Mouse (Mus musculus) heart, postnatal 25 days (tissue): ENCODE data around the gene Itm2b. TPM values are rescaled to one million over a fixed set of nuclear protein-coding genes. Genes with fewer than 3 reads are reported as not detected.
A peak's percentile ranks its signal among the peaks of the same experiment; 100 is the strongest.

Source experiments
- DNase-seq: peaks from one replicate; pipeline ENCODE4 v3.0.0; 2022; ENCODE audit warnings: low spot score
- intact Hi-C: fragments of 180-260 bp; cut with DNase I; formaldehyde crosslinking; loops from one replicate; pipeline ENCODE4 v1.15.1; 2025
- total RNA-seq, 2 experiments: library from RNA; stranded (reverse); gene quantifications; 2 replicates each; pipeline ENCODE4 v1.2.3; 2021

Itm2b gene
- total RNA-seq, 2 experiments from 2014 or later = 627 to 640 TPM

DNA sequence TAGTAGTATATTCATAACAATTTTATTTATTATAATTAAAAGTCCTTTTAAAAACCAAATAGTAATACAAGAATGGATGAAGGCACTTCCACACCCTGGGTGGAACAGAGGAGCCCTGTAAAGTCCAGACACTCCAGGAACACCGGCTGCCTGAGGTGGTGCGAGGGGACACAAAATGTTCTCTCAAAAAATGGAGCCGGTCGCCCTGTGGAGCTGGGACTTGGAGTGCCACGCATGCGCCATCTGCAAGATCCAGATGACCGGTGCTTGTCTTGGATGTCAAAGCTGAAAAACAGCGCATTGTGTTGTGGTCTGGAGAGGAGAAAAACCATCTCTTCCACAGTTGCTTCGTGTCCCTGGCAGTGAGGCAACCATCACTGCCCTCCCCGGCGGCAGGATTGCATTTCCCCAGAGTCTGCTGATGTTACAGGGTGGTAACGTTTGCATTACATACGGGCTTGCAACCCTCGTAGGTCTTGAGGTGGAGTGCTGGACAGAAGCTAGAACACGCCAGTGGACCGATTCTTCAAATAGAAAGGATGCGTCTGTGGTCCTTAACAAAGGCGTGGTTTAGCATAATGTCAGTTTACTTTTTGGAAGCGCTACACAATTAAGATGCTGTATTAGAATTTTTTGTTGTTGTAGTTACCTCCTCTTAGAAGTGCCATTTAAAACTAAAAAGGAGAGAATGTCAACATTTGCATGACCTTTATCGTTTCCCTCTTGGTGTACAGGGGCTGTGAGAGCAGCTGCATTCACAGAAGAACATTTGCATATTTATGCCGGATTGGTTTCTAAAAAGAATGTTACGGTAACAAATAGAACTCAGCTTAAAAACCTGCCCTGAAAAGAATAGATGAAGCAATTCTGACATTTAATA is 49.9 kb downstream of the Itm2b start:
- DNase-seq = no peak
- intact Hi-C loops = no loop called here

DNA sequence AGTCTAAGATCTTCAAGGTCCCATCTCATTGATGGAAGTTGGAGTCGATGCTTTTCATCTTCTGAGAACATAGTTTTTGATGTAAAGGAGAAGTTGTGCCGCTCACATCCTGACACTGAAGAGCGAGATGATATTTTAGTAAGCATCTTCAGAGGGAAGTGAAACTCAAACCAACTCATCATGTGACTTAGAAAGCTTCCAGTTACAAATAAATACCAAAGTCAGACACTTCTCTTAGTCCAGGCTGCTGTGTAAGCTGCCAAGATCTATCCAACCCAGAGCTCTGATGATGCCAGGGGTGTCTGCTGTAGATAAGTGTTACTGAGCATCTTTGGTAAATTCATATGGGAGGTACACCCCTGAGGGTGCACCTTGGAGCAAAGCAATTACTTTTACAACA is 51.2 kb downstream of the Itm2b start:
- intact Hi-C loops = no loop called here
- no peak for DNase-seq

DNA sequence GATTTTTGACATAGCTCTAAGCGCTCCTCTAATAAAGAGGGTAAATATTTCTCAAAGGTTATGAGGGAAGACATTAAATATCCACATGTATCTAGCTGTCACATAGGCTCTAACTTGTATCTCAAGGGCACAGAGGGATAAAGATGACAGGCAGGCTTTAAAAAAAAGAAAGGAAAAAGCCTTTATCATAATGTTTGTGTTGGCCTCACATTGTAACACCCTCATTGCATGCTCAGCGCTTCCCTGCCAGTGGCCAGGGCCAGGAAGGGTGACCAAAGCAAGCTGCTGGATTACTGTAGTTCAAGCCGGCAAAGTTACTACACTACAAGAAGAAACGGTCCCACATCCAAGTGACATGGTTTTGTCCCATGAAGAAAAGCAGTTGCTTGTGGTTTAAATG is 53.7 kb downstream of the Itm2b start:
- DNase-seq = no peak
- intact Hi-C loops = no loop called here

DNA sequence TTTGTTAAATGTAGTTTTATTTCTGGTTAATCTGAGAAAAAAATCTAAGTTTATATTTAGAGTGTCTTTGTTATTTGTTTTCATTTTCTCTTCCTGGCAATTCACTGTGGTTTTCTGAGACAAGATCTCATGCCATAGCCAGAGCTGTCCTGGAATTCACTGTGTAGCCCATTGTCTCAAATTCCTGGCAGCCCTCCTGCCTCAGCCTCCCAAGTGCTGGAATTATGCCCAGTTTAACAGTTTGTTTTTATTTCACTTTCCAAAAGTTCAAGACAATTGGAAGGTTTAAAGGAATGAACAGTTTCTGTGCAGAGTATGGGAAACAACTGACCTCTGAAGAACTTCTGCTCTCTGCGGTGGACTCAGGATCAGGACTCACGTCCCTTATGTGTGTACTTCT is 55.2 kb downstream of the Itm2b start:
- no peak for DNase-seq
- intact Hi-C loops = loop anchor here (5.0 kb wide), 1 partner anchor 37 kb away; no protein-coding TSS in a partner anchor

DNA sequence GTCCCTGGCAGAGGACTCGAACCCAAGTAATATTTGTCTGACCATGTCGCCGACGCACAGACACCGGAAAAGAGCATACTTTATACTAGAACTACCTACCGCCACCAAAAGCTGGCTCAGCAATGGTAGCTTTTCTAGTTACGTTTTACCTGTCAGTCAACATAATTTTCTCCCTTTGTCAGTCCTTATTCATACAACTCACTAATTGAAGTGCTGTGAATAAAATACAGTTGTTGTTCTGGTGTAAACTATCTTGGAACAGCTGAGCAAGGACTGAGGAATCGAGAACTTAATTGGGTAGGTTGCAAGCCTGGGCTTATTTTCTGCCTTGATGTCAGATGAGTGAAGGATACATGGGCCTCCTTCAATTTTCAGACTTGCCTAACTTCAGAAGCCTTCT is 58.6 kb downstream of the Itm2b start:
- intact Hi-C loops = loop anchor here (2.0 to 5.0 kb wide), 3 partner anchors 41 to 148 kb away; partner anchors contain the start of gene Itm2b
- no peak for DNase-seq

DNA sequence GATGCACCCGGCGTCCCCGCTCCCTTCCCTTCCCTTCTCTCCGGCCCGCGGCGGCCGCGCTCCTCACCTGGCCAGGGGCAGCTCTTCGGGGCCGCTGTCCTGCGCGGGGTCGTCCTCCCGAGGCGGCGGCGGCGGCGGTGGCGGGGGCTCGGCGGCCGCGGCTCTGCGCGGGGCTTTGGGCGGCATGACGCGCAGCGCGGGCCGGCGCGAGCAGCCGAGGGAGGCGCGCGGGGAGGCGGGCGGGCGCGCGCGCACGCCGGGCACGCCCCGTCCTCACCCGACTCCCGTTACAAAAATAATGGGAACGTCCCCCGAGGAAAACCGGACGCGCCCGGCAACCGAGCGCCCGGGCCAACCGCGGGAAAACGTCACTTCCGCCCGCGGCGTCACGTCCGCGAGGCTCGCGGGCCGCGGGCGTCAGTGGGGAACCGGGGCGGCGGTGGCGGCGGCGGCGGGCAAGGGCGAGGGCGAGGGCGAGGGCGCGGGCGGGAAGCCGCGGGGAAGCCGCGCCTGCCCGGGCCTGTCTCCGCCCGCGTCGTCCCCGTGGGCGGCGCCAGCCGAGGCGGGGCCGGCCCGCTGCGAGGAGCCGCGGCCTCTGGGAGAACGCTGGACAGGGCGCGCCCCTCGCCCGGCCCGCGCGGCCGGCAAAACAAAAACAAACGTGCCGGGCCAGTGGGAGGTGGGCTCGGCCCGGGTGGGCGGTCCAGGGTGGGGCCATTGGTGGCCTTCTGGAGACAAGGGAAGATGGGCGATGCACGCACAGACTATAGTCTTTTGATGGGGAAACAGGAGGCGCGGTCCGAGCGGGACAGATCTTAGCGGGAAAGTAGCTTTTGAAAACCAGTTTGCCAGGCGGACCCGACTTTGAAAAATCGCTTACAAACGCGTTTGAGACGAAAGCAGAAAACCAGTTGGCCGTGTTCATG is 59.4 kb downstream of the Itm2b start, which contains the start of gene Rb1:
Gene Rb1, minus strand, starts transcription at position 367 of the 926 bp plus-strand sequence.
- intact Hi-C loops = loop anchor here (2.0 to 5.0 kb wide), 4 partner anchors 21 to 149 kb away; partner anchors contain the start of gene Itm2b
- DNase-seq = peak; percentile 78

DNA sequence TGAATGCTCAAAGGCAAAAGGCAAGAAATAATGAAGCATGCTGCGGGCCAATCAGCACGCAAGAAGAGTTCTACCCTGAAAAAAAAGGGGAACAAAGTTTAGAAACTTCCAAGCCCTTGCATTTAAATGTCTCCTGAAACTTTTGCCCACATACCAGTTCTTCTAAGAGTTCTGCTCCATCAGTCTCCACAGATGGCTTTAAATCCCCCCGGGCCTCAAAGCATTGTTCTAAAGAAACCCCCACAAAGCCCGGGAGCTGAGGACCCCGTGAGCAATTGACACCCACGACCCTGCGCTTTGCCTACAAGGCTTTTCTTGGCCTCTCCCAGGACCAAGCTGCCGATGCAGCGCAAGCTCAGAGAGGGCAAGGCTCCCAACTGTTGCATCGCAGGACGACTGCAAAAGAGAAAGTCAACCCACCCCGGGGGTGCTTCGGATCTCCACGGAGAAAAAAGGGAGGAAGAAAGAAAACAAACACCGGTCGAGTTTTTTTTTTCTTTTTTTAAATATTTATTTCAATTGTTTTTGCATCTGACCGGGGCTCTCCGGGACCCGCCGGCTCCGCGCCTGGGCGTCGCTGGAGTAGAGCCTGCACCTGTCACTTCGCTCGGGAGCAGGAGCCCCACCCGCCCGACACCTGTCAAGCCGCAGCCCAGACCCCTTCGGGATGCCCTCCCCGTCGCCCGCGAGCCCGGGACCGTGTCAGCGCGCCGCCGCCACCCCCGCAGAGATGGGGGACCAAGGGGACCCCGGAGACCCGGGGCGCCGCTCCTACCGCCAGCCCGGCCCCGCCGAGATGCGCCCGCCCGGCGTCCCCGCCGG is 60.2 kb downstream of the Itm2b start:
- intact Hi-C loops = loop anchor here (2.0 to 5.0 kb wide), 2 partner anchors 20 to 42 kb away; no protein-coding TSS in a partner anchor
- no peak for DNase-seq

DNA sequence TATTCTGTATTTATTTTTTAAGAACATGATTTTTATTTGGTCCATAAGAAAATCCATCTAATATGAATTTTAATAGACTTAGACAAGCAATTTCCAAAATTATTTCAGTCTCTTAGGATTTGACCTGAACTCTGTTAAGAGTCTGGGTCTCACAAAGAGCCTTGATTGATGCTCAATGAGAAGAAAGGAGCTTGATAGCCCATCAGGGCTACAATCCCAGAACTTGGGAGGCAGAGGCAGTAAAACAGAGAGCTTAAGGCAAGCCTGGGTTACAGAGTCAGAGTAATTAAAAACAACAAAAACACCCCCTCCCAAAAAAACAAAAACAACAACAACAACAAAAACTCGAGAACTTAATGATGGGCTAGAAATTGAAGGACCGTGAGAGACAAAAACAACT is 61.1 kb downstream of the Itm2b start:
- DNase-seq = no peak
- intact Hi-C loops = loop anchor here (2.0 kb wide), 1 partner anchor 19 kb away; no protein-coding TSS in a partner anchor

DNA sequence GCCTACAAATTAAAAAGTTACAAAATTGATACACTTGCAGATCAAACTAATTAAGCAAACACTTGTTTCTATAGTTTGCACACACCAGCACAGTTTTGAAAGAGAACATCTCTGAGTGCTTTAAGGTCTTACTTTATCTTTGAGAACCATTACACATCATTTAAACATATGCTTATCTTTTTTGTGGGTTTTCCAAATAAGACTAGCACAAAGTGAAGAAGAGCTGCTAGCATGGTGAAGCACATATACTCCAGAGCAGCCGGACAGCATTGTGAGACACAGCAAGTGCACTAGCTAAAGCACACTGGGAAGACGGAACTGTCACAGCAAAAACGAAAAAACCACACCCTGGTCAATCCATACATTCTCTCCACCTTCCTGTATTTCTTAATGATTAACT is 62.9 kb downstream of the Itm2b start:
- no peak for DNase-seq
- intact Hi-C loops = no loop called here

DNA sequence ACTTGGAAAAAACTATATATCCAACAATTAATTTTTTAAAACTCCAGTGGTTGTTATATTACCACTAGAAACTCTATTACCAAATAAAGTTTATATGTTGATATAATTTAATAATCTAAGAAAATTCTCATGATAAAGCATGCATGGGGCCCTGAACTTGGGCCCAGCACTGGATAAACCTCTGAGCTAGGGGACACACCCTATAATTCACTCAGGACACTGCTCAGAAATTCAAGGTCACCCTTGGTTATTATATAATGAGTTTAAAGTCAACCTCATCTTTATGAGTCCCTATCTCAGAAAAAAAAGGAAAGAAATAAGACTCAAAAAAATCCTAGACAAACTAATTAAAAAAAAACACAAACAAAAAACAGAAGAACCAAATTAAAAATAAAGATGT is 68.2 kb downstream of the Itm2b start:
- no peak for DNase-seq

DNA sequence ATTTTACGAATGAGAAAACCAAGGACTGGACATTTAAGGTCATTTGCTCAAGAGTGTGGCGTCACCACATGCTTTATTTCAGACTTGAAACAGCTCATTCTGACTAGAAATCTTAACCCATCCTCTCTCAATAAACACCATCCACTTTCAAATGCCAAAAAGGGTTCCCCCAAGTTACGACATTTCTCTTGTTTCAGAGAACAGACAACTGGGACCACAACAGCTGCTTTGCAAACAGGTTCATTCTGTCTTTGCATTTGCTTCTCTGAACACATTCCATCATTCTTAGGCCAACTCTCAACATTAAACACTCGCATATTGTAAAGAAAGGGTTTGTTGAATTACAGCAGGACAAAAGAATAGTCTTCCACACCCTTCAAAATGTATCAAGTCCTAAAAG is 71.2 kb downstream of the Itm2b start:
- DNase-seq = no peak
- intact Hi-C loops = no loop called here

More for the DNA sequence above, 68.2 kb downstream of the Itm2b start:
- intact Hi-C loops = no loop called here

DNA sequence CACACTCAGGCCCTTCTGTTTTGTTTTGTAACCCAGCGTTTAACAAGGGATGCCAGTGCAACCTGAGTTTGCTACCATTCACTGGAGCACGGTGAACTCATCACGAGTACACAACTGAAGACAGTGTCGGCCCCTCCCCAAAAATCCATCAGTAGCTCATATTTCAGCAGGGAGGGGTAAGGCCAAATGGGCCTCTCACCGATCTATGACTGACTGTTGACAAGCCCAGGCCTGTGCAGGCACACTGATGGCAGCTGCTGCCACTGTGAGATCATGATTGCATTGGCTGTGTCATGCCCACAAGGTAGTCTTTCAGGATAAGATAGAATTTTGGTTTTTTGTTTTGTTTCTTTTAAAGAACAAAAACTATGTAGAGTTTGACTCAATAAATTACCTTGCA is 71.7 kb downstream of the Itm2b start:
- intact Hi-C loops = no loop called here
- no peak for DNase-seq

DNA sequence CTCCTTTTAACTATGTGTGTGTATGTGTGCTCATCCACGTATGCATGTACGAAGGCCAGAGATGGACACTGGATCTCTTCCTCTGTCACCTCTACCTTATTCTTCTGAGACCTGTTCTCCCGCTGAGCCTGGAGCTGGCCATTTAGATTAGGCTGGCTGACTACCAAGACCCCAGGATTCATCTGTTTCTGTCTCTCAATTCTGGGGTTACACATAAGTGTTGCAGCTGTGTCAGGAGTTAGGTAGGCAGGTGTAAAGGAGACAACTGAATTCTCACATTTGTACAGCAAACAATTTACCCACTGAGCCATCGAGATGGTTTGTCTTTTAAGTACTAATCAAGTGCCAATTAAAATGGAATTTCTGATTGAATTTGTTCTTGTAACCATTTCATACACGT is 72.2 kb downstream of the Itm2b start:
- intact Hi-C loops = no loop called here
- DNase-seq = no peak

Other genes with a start within 250 kb of the Itm2b start
- 1 to 10 TPM; 3.3 to 3.8 TPM for gene Lpar6, start 147.4 kb downstream of the Itm2b start, total RNA-seq
- 10 to 100 TPM; 16.4 to 18.7 TPM for gene Rb1, start 59.5 kb downstream of the Itm2b start, total RNA-seq
- 10 to 100 TPM; 21.4 to 22.4 TPM for gene Med4, start 124.7 kb upstream of the Itm2b start, total RNA-seq
- gene Sucla2, start 140.0 kb upstream of the Itm2b start, total RNA-seq = 100 to 1,000 TPM; 787 to 854 TPM
- gene Nudt15, start 163.0 kb upstream of the Itm2b start, total RNA-seq = 1 to 10 TPM; 6.4 to 9.6 TPM